24 mouse cellular contexts compared by ENCODE assay signal in genomic region chr5:129952143-129952542, GRCm38 (mm10). TPM values are rescaled to one million over a fixed set of nuclear protein-coding genes. Genes with fewer than 3 reads are reported as not detected.
DNase-seq lines count a peak whose midpoint lies in the region; ATAC-seq and TF ChIP-seq lines count a peak whose summit lies in the region.
"Had no signal": no experiment of that assay in that cellular context is flagged by ENCODE, and none has a peak within 500 bp of the region (broad histone marks: within the 10 kb centered on the region; RNA-seq: fewer than 3 reads in every experiment).

No protein-coding gene starts in this region.

- no peak for TF ChIP-seq RAD21 in MEL (IDR thresholded peaks at IDR 0.05; ENCODE audit: low read depth, low read length)

- 0 out of 2 replicates have a peak overlapping the region, but pooled peaks have one; percentile 4 for H3K4me2 ChIP-seq in liver, embryonic 12.5 days
- no peak overlapping the region for H3K4me2 ChIP-seq in liver, embryonic 11.5 days
- H3K4me2 ChIP-seq: embryonic facial prominence, embryonic 12.5 days; forebrain, embryonic 13.5 days; forebrain, embryonic 15.5 days had no signal

- H3K4me1 ChIP-seq in liver, embryonic 12.5 days: peaks cover 64% of the 10 kb centered on the region
- peaks cover 18% of the 10 kb centered on the region for H3K4me1 ChIP-seq in liver, embryonic 11.5 days (replicated peaks; ENCODE audit: control insufficient read depth, insufficient read depth, low read length)
- peaks cover 30% of the 10 kb centered on the region in 2 experiments for H3K4me1 ChIP-seq in MEL (ENCODE audit: control insufficient read depth in 1 of 2, insufficient read depth in 2 of 2, low read length in 2 of 2)
- no peaks in the 10 kb centered on the region for H3K4me1 ChIP-seq in midbrain, embryonic 10.5 days
- H3K4me1 ChIP-seq: embryonic facial prominence, embryonic 12.5 days; forebrain, embryonic 13.5 days; forebrain, embryonic 15.5 days had no signal

- no peaks in the 10 kb centered on the region for H3K9me3 ChIP-seq in liver, embryonic 12.5 days (replicated peaks)
- no peaks in the 10 kb centered on the region for H3K9me3 ChIP-seq in liver, embryonic 11.5 days (ENCODE audit: control insufficient read depth, low read length)
- H3K9me3 ChIP-seq in MEL (replicated peaks; ENCODE audit: insufficient read depth, low read length): no peaks in the 10 kb centered on the region
- H3K9me3 ChIP-seq in midbrain, embryonic 10.5 days (replicated peaks): no peaks in the 10 kb centered on the region
- H3K9me3 ChIP-seq: embryonic facial prominence, embryonic 10.5 days; embryonic facial prominence, embryonic 12.5 days; forebrain, embryonic 13.5 days; forebrain, embryonic 15.5 days; G1E had no signal

- H3K36me3 ChIP-seq in liver, embryonic 12.5 days: peaks cover 17% of the 10 kb centered on the region
- no peaks in the 10 kb centered on the region for H3K36me3 ChIP-seq in liver, embryonic 11.5 days (ENCODE audit: control insufficient read depth, insufficient read depth, low read length)
- peaks cover 0 to 54% of the 10 kb centered on the region in 2 experiments; a peak in 3 of 4 replicates for H3K36me3 ChIP-seq in MEL (ENCODE audit: control insufficient read depth in 1 of 2, insufficient read depth in 2 of 2, low read length in 2 of 2)
- peaks cover 20% of the 10 kb centered on the region; the same call in 1 of the 2 replicates for H3K36me3 ChIP-seq in midbrain, embryonic 10.5 days
- H3K36me3 ChIP-seq: embryonic facial prominence, embryonic 12.5 days; forebrain, embryonic 15.5 days had no signal

- H3K27ac ChIP-seq in liver, embryonic 12.5 days: peak overlapping the region; percentile 45; the same call in 1 of the 2 replicates
- H3K27ac ChIP-seq in liver, embryonic 11.5 days (ENCODE audit: low read depth, low read length): no peak overlapping the region
- no peak overlapping the region for H3K27ac ChIP-seq in MEL (ENCODE audit: control insufficient read depth, low read depth, low read length)
- no peak overlapping the region for H3K27ac ChIP-seq in midbrain, embryonic 10.5 days (replicated peaks)
- H3K27ac ChIP-seq: embryonic facial prominence, embryonic 10.5 days; embryonic facial prominence, embryonic 12.5 days; forebrain, embryonic 13.5 days; forebrain, embryonic 15.5 days had no signal

- peaks cover 34% of the 10 kb centered on the region for H3K79me2 ChIP-seq in MEL (ENCODE audit: control insufficient read depth, insufficient read depth, low read length, poor library complexity)

- TF ChIP-seq CTCF in MEL (IDR thresholded peaks at IDR 0.05 in 2 of 3, conservative IDR thresholded peaks at IDR 0.05 in 1 of 3; ENCODE audit: control insufficient read depth in 1 of 3, insufficient read depth in 1 of 3, low read depth in 2 of 3, low read length in 3 of 3, poor library complexity in 1 of 3, severe bottlenecking in 1 of 3): no peak

- WGBS in liver, embryonic 12.5 days (ENCODE audit: insufficient replicate concordance): 44% methylated on average over 4 of the region's 4 CpGs
- WGBS in liver, embryonic 11.5 days: 68% methylated on average over 4 of the region's 4 CpGs
- WGBS in midbrain, embryonic 10.5 days: 97% methylated on average over 4 of the region's 4 CpGs

- no peaks in the 10 kb centered on the region for H3K27me3 ChIP-seq in liver, embryonic 12.5 days (replicated peaks)
- no peaks in the 10 kb centered on the region for H3K27me3 ChIP-seq in liver, embryonic 11.5 days (replicated peaks; ENCODE audit: control insufficient read depth, insufficient read depth, low read length)
- no peaks in the 10 kb centered on the region for H3K27me3 ChIP-seq in MEL (ENCODE audit: control insufficient read depth in 1 of 2, insufficient read depth in 2 of 2, low read length in 2 of 2)
- no peaks in the 10 kb centered on the region for H3K27me3 ChIP-seq in midbrain, embryonic 10.5 days (ENCODE audit: low read depth, poor library complexity, severe bottlenecking)
- H3K27me3 ChIP-seq: CH12.LX; embryonic facial prominence, embryonic 12.5 days; forebrain, embryonic 13.5 days; forebrain, embryonic 15.5 days; Patski had no signal

- TF ChIP-seq EP300 in MEL (IDR thresholded peaks at IDR 0.05; ENCODE audit: low read depth in 1 of 2, low read length in 2 of 2): peak in 1 of 2 experiments; percentile 71; a peak in 2 of 4 replicates

- no peak for DNase-seq in liver, embryonic 11.5 days (ENCODE audit: low spot score)
- DNase-seq in MEL (ENCODE audit: low read depth, low spot score): peak; percentile 38
- peak; percentile 68 for DNase-seq in c-Kit-positive CD71-positive TER-119-positive erythroid progenitor cells, embryonic 14.5 days (ENCODE audit: low spot score)
- no peak for DNase-seq in midbrain, embryonic 10.5 days (ENCODE audit: low spot score)
- DNase-seq: adrenal gland, adult 8-10 months; adrenal gland, postnatal 14 days; adrenal gland, postnatal 36 days; B cell, adult 2 months; cerebellum, adult 11 months; cerebellum, adult 18-20 months; cerebellum, adult 8-10 months; cerebellum, postnatal 10 days; cerebellum, postnatal 25 days; forebrain, postnatal 0 days had no signal

- ATAC-seq in liver, embryonic 12.5 days: no peak
- ATAC-seq in liver, embryonic 11.5 days (replicated peaks; ENCODE audit: low FRiP score): no peak
- ATAC-seq: activated CD4-positive, CD25-positive, alpha-beta regulatory T cell, adult 4 months; CD4-positive, CD25-positive, alpha-beta regulatory T cell, adult 4 months; forebrain, embryonic 13.5 days; forebrain, embryonic 15.5 days; forebrain, postnatal 0 days; Patski had no signal

- H3K4me3 ChIP-seq in liver, embryonic 12.5 days: no peak overlapping the region
- H3K4me3 ChIP-seq in liver, embryonic 11.5 days (ENCODE audit: low read depth, low read length): no peak overlapping the region
- no peak overlapping the region for H3K4me3 ChIP-seq in MEL (ENCODE audit: control insufficient read depth in 1 of 2, insufficient read depth in 1 of 2, low read depth in 2 of 2, low read length in 2 of 2)
- H3K4me3 ChIP-seq in midbrain, embryonic 10.5 days: no peak overlapping the region
- H3K4me3 ChIP-seq: embryonic facial prominence, embryonic 10.5 days; embryonic facial prominence, embryonic 12.5 days; forebrain, embryonic 13.5 days; forebrain, embryonic 15.5 days had no signal

- no peak overlapping the region for H3K9ac ChIP-seq in liver, embryonic 12.5 days
- no peak overlapping the region for H3K9ac ChIP-seq in liver, embryonic 11.5 days (ENCODE audit: low read depth, low read length)
- no peak overlapping the region for H3K9ac ChIP-seq in MEL (ENCODE audit: control insufficient read depth, low read depth, low read length, poor library complexity, severe bottlenecking)
- H3K9ac ChIP-seq: embryonic facial prominence, embryonic 12.5 days; forebrain, embryonic 13.5 days; forebrain, embryonic 15.5 days; forebrain, postnatal 0 days had no signal

- TF ChIP-seq POLR2A in MEL (IDR thresholded peaks at IDR 0.05; ENCODE audit: control insufficient read depth in 1 of 2, insufficient read depth in 1 of 2, low read depth in 1 of 2, low read length in 2 of 2, poor library complexity in 1 of 2): no peak

TF ChIP-seq in MEL, 35 proteins besides CTCF, POLR2A, EP300 and RAD21 (continues in another document):
- no peak for TF ChIP-seq MEF2A (IDR thresholded peaks at IDR 0.05; ENCODE audit: extremely low read depth, insufficient replicate concordance, low read depth, low read length, poor library complexity, severe bottlenecking)
- no peak for TF ChIP-seq RCOR1 (IDR thresholded peaks at IDR 0.05; ENCODE audit: low read depth, low read length)
- TF ChIP-seq NELFE (IDR thresholded peaks at IDR 0.05; ENCODE audit: low read depth, low read length): no peak

RNA-seq across cellular contexts. Expression of gene Vkorc1l1, which starts 10.4 kb away (rescaled TPM):
- polyA plus RNA-seq in liver, embryonic 12.5 days (2016; fragmentation: Nextera tagmentation; extraction: Ambion mirVana): 29.8 and 31.2 TPM in 2 replicates
- polyA plus RNA-seq in liver, embryonic 11.5 days (2014; fragmentation: Nextera tagmentation; extraction: Ambion mirVana): 29.4 and 30.4 TPM in 2 replicates
- 22.9 and 24.2 TPM in 2 replicates for total RNA-seq in MEL (2012; rRNA removed)
- 10 to 100 TPM in 1 of 2 experiments, not detected in 1; 42.4 TPM for polyA plus RNA-seq in MEL (2012; ENCODE audit: insufficient read depth in 1 of 2, insufficient read length in 2 of 2, low read depth in 1 of 2, low replicate concordance in 2 of 2, missing spikeins in 1 of 2)
- 30.9 and 35.5 TPM in 2 replicates for polyA plus RNA-seq in midbrain, embryonic 10.5 days (2016; fragmentation: Nextera tagmentation; extraction: Ambion mirVana)

RNA-seq across cellular contexts. Expression of gene Nupr1l, which starts 43.8 kb away (rescaled TPM):
- polyA plus RNA-seq in liver, embryonic 12.5 days (2016; fragmentation: Nextera tagmentation; extraction: Ambion mirVana): 0.87 and 0.92 TPM in 2 replicates
- polyA plus RNA-seq in liver, embryonic 11.5 days (2014; fragmentation: Nextera tagmentation; extraction: Ambion mirVana): 0.84 and 1.4 TPM in 2 replicates
- total RNA-seq in MEL (2012; rRNA removed): 0.59 and 1.2 TPM in 2 replicates
- polyA plus RNA-seq in MEL (2012; ENCODE audit: insufficient read depth in 1 of 2, insufficient read length in 2 of 2, low read depth in 1 of 2, low replicate concordance in 2 of 2, missing spikeins in 1 of 2): under 1 TPM in 1 of 2 experiments, not detected in 1; 0.88 TPM
- polyA plus RNA-seq in midbrain, embryonic 10.5 days (2016; fragmentation: Nextera tagmentation; extraction: Ambion mirVana): 4.2 and 6.1 TPM in 2 replicates
- polyA plus RNA-seq: activated CD4-positive, CD25-positive, alpha-beta regulatory T cell, adult 4 months had no signal

RNA-seq across cellular contexts. Expression of gene Gusb, which starts 50.7 kb away (rescaled TPM):
- 44.8 and 49.1 TPM in 2 replicates for polyA plus RNA-seq in liver, embryonic 12.5 days (2016; fragmentation: Nextera tagmentation; extraction: Ambion mirVana)
- 82.5 and 89.9 TPM in 2 replicates for polyA plus RNA-seq in liver, embryonic 11.5 days (2014; fragmentation: Nextera tagmentation; extraction: Ambion mirVana)
- total RNA-seq in MEL (2012; rRNA removed): 37.8 and 44.4 TPM in 2 replicates
- 100 to 1,000 TPM in 1 of 2 experiments, 10 to 100 TPM in 1; 54.2 to 107 TPM for polyA plus RNA-seq in MEL (2012; ENCODE audit: insufficient read depth in 1 of 2, insufficient read length in 2 of 2, low read depth in 1 of 2, low replicate concordance in 2 of 2, missing spikeins in 1 of 2)
- polyA plus RNA-seq in midbrain, embryonic 10.5 days (2016; fragmentation: Nextera tagmentation; extraction: Ambion mirVana): 33.6 and 34.1 TPM in 2 replicates

RNA-seq across cellular contexts. Expression of gene Phkg1, which starts 53.8 kb away (rescaled TPM):
- polyA plus RNA-seq in liver, embryonic 12.5 days (2016; fragmentation: Nextera tagmentation; extraction: Ambion mirVana): 0.23 TPM in 2 replicates
- polyA plus RNA-seq in liver, embryonic 11.5 days (2014; fragmentation: Nextera tagmentation; extraction: Ambion mirVana): 0.22 and 0.29 TPM in 2 replicates
- 0.26 and 0.62 TPM in 2 replicates for total RNA-seq in MEL (2012; rRNA removed)
- polyA plus RNA-seq in MEL (2012; ENCODE audit: insufficient read depth in 1 of 2, insufficient read length in 2 of 2, low read depth in 1 of 2, low replicate concordance in 2 of 2, missing spikeins in 1 of 2): under 1 TPM in 1 of 2 experiments, not detected in 1; 0.72 TPM
- polyA plus RNA-seq in midbrain, embryonic 10.5 days (2016; fragmentation: Nextera tagmentation; extraction: Ambion mirVana): 0.25 and 0.41 TPM in 2 replicates
- polyA plus RNA-seq: G1E had no signal

RNA-seq across cellular contexts. Expression of gene Zbed5, which starts 56.6 kb away (rescaled TPM):
- polyA plus RNA-seq in liver, embryonic 12.5 days (2016; fragmentation: Nextera tagmentation; extraction: Ambion mirVana): 1.7 and 1.8 TPM in 2 replicates
- 3.8 and 4.9 TPM in 2 replicates for polyA plus RNA-seq in liver, embryonic 11.5 days (2014; fragmentation: Nextera tagmentation; extraction: Ambion mirVana)
- total RNA-seq in MEL (2012; rRNA removed): 2.5 and 4.2 TPM in 2 replicates
- polyA plus RNA-seq in MEL (2012; ENCODE audit: insufficient read depth in 1 of 2, insufficient read length in 2 of 2, low read depth in 1 of 2, low replicate concordance in 2 of 2, missing spikeins in 1 of 2): 1 to 10 TPM in 1 of 2 experiments, not detected in 1; 4.0 TPM
- polyA plus RNA-seq in midbrain, embryonic 10.5 days (2016; fragmentation: Nextera tagmentation; extraction: Ambion mirVana): 5.1 and 5.3 TPM in 2 replicates

Comparison
In these comparisons a context has a peak if more than half of its experiments do, and no peak if none do; other contexts are left out.
1. DNase-seq: peak in MEL (single experiment) and c-Kit-positive CD71-positive TER-119-positive erythroid progenitor cells, embryonic 14.5 days (single experiment); none in liver, embryonic 11.5 days (single experiment) and midbrain, embryonic 10.5 days (single experiment).